16 mouse cellular contexts compared by ENCODE assay signal in genomic region chr12:79560084-79560699, GRCm38 (mm10).
DNase-seq lines count a peak whose midpoint lies in the region; ATAC-seq and TF ChIP-seq lines count a peak whose summit lies in the region.
"Had no signal": no experiment of that assay in that cellular context is flagged by ENCODE, and none has a peak within 500 bp of the region (broad histone marks: within the 10 kb centered on the region; RNA-seq: fewer than 3 reads in every experiment).

No protein-coding gene starts in this region.

- H3K27me3 ChIP-seq in kidney, embryonic 16.5 days (ENCODE audit: insufficient read depth, low read length): no peaks in the 10 kb centered on the region
- H3K27me3 ChIP-seq in midbrain, embryonic 11.5 days (ENCODE audit: control insufficient read depth, insufficient read depth, low read length): no peaks in the 10 kb centered on the region
- H3K27me3 ChIP-seq in midbrain, embryonic 10.5 days (ENCODE audit: low read depth, poor library complexity, severe bottlenecking): no peaks in the 10 kb centered on the region
- no peaks in the 10 kb centered on the region for H3K27me3 ChIP-seq in limb, embryonic 12.5 days
- no peaks in the 10 kb centered on the region for H3K27me3 ChIP-seq in stomach, postnatal 0 days (ENCODE audit: control insufficient read depth, insufficient read depth, low read length)
- H3K27me3 ChIP-seq: neural tube, embryonic 13.5 days had no signal

- peak; percentile 39; the same call in 1 of the 2 replicates for ATAC-seq in kidney, embryonic 16.5 days (ENCODE audit: low FRiP score, low TSS enrichment)
- no peak for ATAC-seq in midbrain, embryonic 11.5 days (ENCODE audit: low FRiP score)
- no peak for ATAC-seq in limb, embryonic 12.5 days (ENCODE audit: insufficient number of reproducible peaks, insufficient read depth, low FRiP score, low TSS enrichment, low read depth)
- no peak for ATAC-seq in stomach, postnatal 0 days (ENCODE audit: low FRiP score, low TSS enrichment)
- ATAC-seq: inflammation-experienced regulatory T-cells, adult 6 months had no signal

- DNase-seq in kidney, adult 18-20 months: no peak
- DNase-seq in midbrain, embryonic 11.5 days (ENCODE audit: low spot score, missing footprints): peak; percentile 23
- DNase-seq in midbrain, embryonic 10.5 days (ENCODE audit: low spot score): no peak
- DNase-seq in stomach, postnatal 0 days (ENCODE audit: low spot score): no peak
- DNase-seq in frontal cortex, postnatal 10 days (ENCODE audit: low spot score in 2 of 2): no peak
- no peak for DNase-seq in embryo, embryonic 11 days
- DNase-seq: adrenal gland, adult 8-10 months; cerebellum, adult 2 months; gastrocnemius, postnatal 36 days; kidney, postnatal 4 days; thymus, adult 2 months had no signal

- no peak overlapping the region for H3K9ac ChIP-seq in kidney, embryonic 16.5 days (replicated peaks; ENCODE audit: low read length)
- H3K9ac ChIP-seq in midbrain, embryonic 11.5 days (ENCODE audit: low read length): no peak overlapping the region
- no peak overlapping the region for H3K9ac ChIP-seq in limb, embryonic 12.5 days (replicated peaks)
- no peak overlapping the region for H3K9ac ChIP-seq in stomach, postnatal 0 days (ENCODE audit: low read length)
- H3K9ac ChIP-seq: neural tube, embryonic 13.5 days had no signal

- 80% methylated on average over 8 of the region's 8 CpGs for WGBS in kidney, embryonic 16.5 days
- 91% methylated on average over 8 of the region's 8 CpGs for WGBS in midbrain, embryonic 11.5 days
- 94% methylated on average over 8 of the region's 8 CpGs for WGBS in midbrain, embryonic 10.5 days
- 80% methylated on average over 8 of the region's 8 CpGs for WGBS in limb, embryonic 12.5 days
- WGBS in stomach, postnatal 0 days: 77% methylated on average over 8 of the region's 8 CpGs

- TF ChIP-seq CTCF in stomach, postnatal 0 days (IDR thresholded peaks at IDR 0.05; ENCODE audit: low read depth): no peak

- peaks cover 18% of the 10 kb centered on the region for H3K4me1 ChIP-seq in kidney, embryonic 16.5 days (ENCODE audit: insufficient read depth, low read length)
- H3K4me1 ChIP-seq in midbrain, embryonic 11.5 days (ENCODE audit: control insufficient read depth, insufficient read depth, low read length): no peaks in the 10 kb centered on the region
- peaks cover 6% of the 10 kb centered on the region; the same call in 1 of the 2 replicates for H3K4me1 ChIP-seq in midbrain, embryonic 10.5 days
- H3K4me1 ChIP-seq in limb, embryonic 12.5 days (replicated peaks): peaks cover 12% of the 10 kb centered on the region; the same call in 1 of the 2 replicates
- H3K4me1 ChIP-seq in stomach, postnatal 0 days (replicated peaks; ENCODE audit: control insufficient read depth, insufficient read depth): 0 out of 2 replicates have a peak, but pooled peaks cover 6% of the 10 kb centered on the region
- H3K4me1 ChIP-seq: hindbrain, embryonic 10.5 days; neural tube, embryonic 13.5 days had no signal

- H3K9me3 ChIP-seq in kidney, embryonic 16.5 days (ENCODE audit: low read length): no peaks in the 10 kb centered on the region
- no peaks in the 10 kb centered on the region for H3K9me3 ChIP-seq in midbrain, embryonic 11.5 days (ENCODE audit: control insufficient read depth, low read length)
- no peaks in the 10 kb centered on the region for H3K9me3 ChIP-seq in midbrain, embryonic 10.5 days (replicated peaks)
- H3K9me3 ChIP-seq in limb, embryonic 12.5 days: no peaks in the 10 kb centered on the region
- H3K9me3 ChIP-seq in stomach, postnatal 0 days (ENCODE audit: control insufficient read depth, low read length): no peaks in the 10 kb centered on the region
- H3K9me3 ChIP-seq: hindbrain, embryonic 10.5 days; neural tube, embryonic 13.5 days had no signal

- H3K27ac ChIP-seq in kidney, embryonic 16.5 days (ENCODE audit: low read length): peak overlapping the region; percentile 62; the same call in 1 of the 2 replicates
- no peak overlapping the region for H3K27ac ChIP-seq in midbrain, embryonic 11.5 days (ENCODE audit: low read depth, low read length)
- no peak overlapping the region for H3K27ac ChIP-seq in midbrain, embryonic 10.5 days (replicated peaks)
- H3K27ac ChIP-seq in limb, embryonic 12.5 days: 0 out of 2 replicates have a peak overlapping the region, but pooled peaks have one; percentile 45
- peak overlapping the region; percentile 49; the same call in 1 of the 2 replicates for H3K27ac ChIP-seq in stomach, postnatal 0 days (replicated peaks)
- H3K27ac ChIP-seq: neural tube, embryonic 13.5 days had no signal

- no peak for TF ChIP-seq EP300 in stomach, postnatal 0 days (optimal IDR thresholded peaks at IDR 0.05)

- H3K36me3 ChIP-seq in kidney, embryonic 16.5 days (ENCODE audit: insufficient read depth, low read length): no peaks in the 10 kb centered on the region
- H3K36me3 ChIP-seq in midbrain, embryonic 11.5 days (ENCODE audit: control insufficient read depth, insufficient read depth, low read length): no peaks in the 10 kb centered on the region
- no peaks in the 10 kb centered on the region for H3K36me3 ChIP-seq in midbrain, embryonic 10.5 days
- H3K36me3 ChIP-seq in limb, embryonic 12.5 days: no peaks in the 10 kb centered on the region
- H3K36me3 ChIP-seq in stomach, postnatal 0 days (ENCODE audit: control insufficient read depth, insufficient read depth, low read length): no peaks in the 10 kb centered on the region
- H3K36me3 ChIP-seq: hindbrain, embryonic 10.5 days; neural tube, embryonic 13.5 days had no signal

- H3K4me2 ChIP-seq in kidney, embryonic 16.5 days (replicated peaks; ENCODE audit: low read depth, low read length): no peak overlapping the region
- H3K4me2 ChIP-seq in midbrain, embryonic 11.5 days: no peak overlapping the region
- H3K4me2 ChIP-seq in limb, embryonic 12.5 days: no peak overlapping the region
- no peak overlapping the region for H3K4me2 ChIP-seq in stomach, postnatal 0 days (replicated peaks; ENCODE audit: low read depth)
- H3K4me2 ChIP-seq: neural tube, embryonic 13.5 days had no signal

- H3K4me3 ChIP-seq in kidney, embryonic 16.5 days (ENCODE audit: low read length): no peak overlapping the region
- H3K4me3 ChIP-seq in midbrain, embryonic 11.5 days (ENCODE audit: low read depth, low read length): no peak overlapping the region
- no peak overlapping the region for H3K4me3 ChIP-seq in midbrain, embryonic 10.5 days
- H3K4me3 ChIP-seq in limb, embryonic 12.5 days (replicated peaks): no peak overlapping the region
- no peak overlapping the region for H3K4me3 ChIP-seq in stomach, postnatal 0 days (ENCODE audit: low read depth, low read length)
- H3K4me3 ChIP-seq: hindbrain, embryonic 10.5 days; neural tube, embryonic 13.5 days had no signal

Comparison
In these comparisons a context has a peak if more than half of its experiments do, and no peak if none do; other contexts are left out.
1. H3K27ac ChIP-seq: peak in kidney, embryonic 16.5 days (single experiment), limb, embryonic 12.5 days (single experiment) and stomach, postnatal 0 days (single experiment); none in midbrain, embryonic 11.5 days (single experiment) and midbrain, embryonic 10.5 days (single experiment).